Mouse (Mus musculus): ENCODE data around the gene Tmppe. TPM values are rescaled to one million over a fixed set of nuclear protein-coding genes. Genes with fewer than 3 reads are reported as not detected.
A peak's percentile ranks its signal among the peaks of the same experiment; 100 is the strongest.
"Not testable (repeated sequence)": the region's sequence is repeated elsewhere in the genome, so short reads cannot be mapped to it uniquely, and the experiment has no call there.

Gene Tmppe
- polyA plus RNA-seq, 1 experiment from 2014 or later, result 7.0 TPM

- no peak for ATAC-seq (replicated peaks; ENCODE audit: low FRiP score, low read depth)
- TF ChIP-seq CTCF (IDR thresholded peaks at IDR 0.05; ENCODE audit: low read depth), result no peak
- Histone ChIP-seq H3K9ac (ENCODE audit: low read depth, low read length) (no peak overlapping the region), H3K36me3 (ENCODE audit: insufficient read depth, low read length) (peaks cover 8% of the 10 kb centered on the region; the same call in 1 of the 2 replicates), H3K4me1 (replicated peaks; ENCODE audit: insufficient read depth, low read length) (peaks cover 7% of the 10 kb centered on the region; the same call in 1 of the 2 replicates), H3K27ac (no peak overlapping the region), H3K4me3 (replicated peaks; ENCODE audit: low read depth, low read length) (no peak overlapping the region), H3K9me3 (replicated peaks; ENCODE audit: low read length) (no peaks in the 10 kb centered on the region), H3K27me3 (ENCODE audit: insufficient read depth, low read length) (no peaks in the 10 kb centered on the region), H3K4me2 (ENCODE audit: low read length) (no peak overlapping the region)
- DNase-seq (ENCODE audit: low spot score), result no peak
- 39% methylated on average over 6 of the region's 6 CpGs for WGBS
Observed at GRCm38 (mm10) chr9:114387086-114387485, 13.8 kb upstream of the Tmppe start.

GRCm38 (mm10) chr9:114388288-114388687, 12.6 kb upstream of the Tmppe start:
- Histone ChIP-seq H3K9me3 (replicated peaks; ENCODE audit: low read length) (no peaks in the 10 kb centered on the region), H3K4me3 (replicated peaks; ENCODE audit: low read depth, low read length) (no peak overlapping the region), H3K27me3 (ENCODE audit: insufficient read depth, low read length) (no peaks in the 10 kb centered on the region), H3K27ac (no peak overlapping the region), H3K4me1 (replicated peaks; ENCODE audit: insufficient read depth, low read length) (peaks cover 7% of the 10 kb centered on the region; the same call in 1 of the 2 replicates), H3K4me2 (ENCODE audit: low read length) (0 out of 2 replicates have a peak overlapping the region, but pooled peaks have one; percentile 0), H3K36me3 (ENCODE audit: insufficient read depth, low read length) (peaks cover 6% of the 10 kb centered on the region; the same call in 1 of the 2 replicates), H3K9ac (ENCODE audit: low read depth, low read length) (no peak overlapping the region)
- WGBS, result 81% methylated on average over 8 of the region's 8 CpGs
- no peak for DNase-seq (ENCODE audit: low spot score)
- TF ChIP-seq CTCF (IDR thresholded peaks at IDR 0.05; ENCODE audit: low read depth), result no peak
- no peak for ATAC-seq (replicated peaks; ENCODE audit: low FRiP score, low read depth)

GRCm38 (mm10) chr9:114388701-114389370, 12.1 kb upstream of the Tmppe start:
- Histone ChIP-seq H3K27me3 (ENCODE audit: insufficient read depth, low read length) (no peaks in the 10 kb centered on the region), H3K36me3 (ENCODE audit: insufficient read depth, low read length) (peaks cover 6% of the 10 kb centered on the region; the same call in 1 of the 2 replicates), H3K4me2 (ENCODE audit: low read length) (0 out of 2 replicates have a peak overlapping the region, but pooled peaks have one; percentile 0), H3K4me3 (replicated peaks; ENCODE audit: low read depth, low read length) (no peak overlapping the region), H3K27ac (0 out of 2 replicates have a peak overlapping the region, but pooled peaks have one; percentile 21), H3K4me1 (replicated peaks; ENCODE audit: insufficient read depth, low read length) (peaks cover 7% of the 10 kb centered on the region; the same call in 1 of the 2 replicates), H3K9me3 (replicated peaks; ENCODE audit: low read length) (no peaks in the 10 kb centered on the region), H3K9ac (ENCODE audit: low read depth, low read length) (no peak overlapping the region)
- ATAC-seq (replicated peaks; ENCODE audit: low FRiP score, low read depth) (peak; percentile 14; the same call in 1 of the 2 replicates), DNase-seq (ENCODE audit: low spot score) (no peak)
- TF ChIP-seq CTCF (IDR thresholded peaks at IDR 0.05; ENCODE audit: low read depth), result no peak
- 50% methylated on average over 3 of the region's 3 CpGs for WGBS

GRCm38 (mm10) chr9:114389371-114389904, 11.5 kb upstream of the Tmppe start:
- Histone ChIP-seq H3K36me3 (ENCODE audit: insufficient read depth, low read length) (peaks cover 4% of the 10 kb centered on the region; the same call in 1 of the 2 replicates), H3K9me3 (replicated peaks; ENCODE audit: low read length) (no peaks in the 10 kb centered on the region), H3K4me1 (replicated peaks; ENCODE audit: insufficient read depth, low read length) (peaks cover 7% of the 10 kb centered on the region; the same call in 1 of the 2 replicates), H3K27ac (peak overlapping the region; percentile 92; the same call in 1 of the 2 replicates), H3K4me3 (replicated peaks; ENCODE audit: low read depth, low read length) (peak overlapping the region; percentile 86), H3K4me2 (ENCODE audit: low read length) (peak overlapping the region; percentile 94), H3K9ac (ENCODE audit: low read depth, low read length) (no peak overlapping the region; the same call in 1 of the 2 replicates), H3K27me3 (ENCODE audit: insufficient read depth, low read length) (no peaks in the 10 kb centered on the region)
- 75% methylated on average over 8 of the region's 8 CpGs for WGBS
- TF ChIP-seq CTCF (IDR thresholded peaks at IDR 0.05; ENCODE audit: low read depth), result peak; percentile 61
- DNase-seq (ENCODE audit: low spot score) (peak; percentile 22), ATAC-seq (replicated peaks; ENCODE audit: low FRiP score, low read depth) (peak; percentile 42)

- H3K4me3 ChIP-seq (replicated peaks; ENCODE audit: low read depth, low read length), result peak within 1 kb of the TSS; percentile 86
- peaks cover 7% of the 10 kb centered on the region; the same call in 1 of the 2 replicates for H3K4me1 ChIP-seq (replicated peaks; ENCODE audit: insufficient read depth, low read length)
- TF ChIP-seq CTCF (IDR thresholded peaks at IDR 0.05; ENCODE audit: low read depth), result no peak
- peak within 1 kb of the TSS; percentile 94 for H3K4me2 ChIP-seq (ENCODE audit: low read length)
- H3K36me3 ChIP-seq (ENCODE audit: insufficient read depth, low read length), result no peaks in the 10 kb centered on the region
- WGBS, result 1% methylated on average over 92 of the region's 96 CpGs
- peak; percentile 77 for ATAC-seq (replicated peaks; ENCODE audit: low FRiP score, low read depth)
- peak within 1 kb of the TSS; percentile 92 for H3K27ac ChIP-seq
- no peaks in the 10 kb centered on the region for H3K27me3 ChIP-seq (ENCODE audit: insufficient read depth, low read length)
- peak; percentile 82 for DNase-seq (ENCODE audit: low spot score)
- H3K9me3 ChIP-seq (replicated peaks; ENCODE audit: low read length), result no peaks in the 10 kb centered on the region
- peak within 1 kb of the TSS; percentile 84 for H3K9ac ChIP-seq (ENCODE audit: low read depth, low read length)
Observed at GRCm38 (mm10) chr9:114389905-114390748, 10.8 kb upstream of the Tmppe start, which contains the start of gene Crtap. Crtap (minus strand) TSS chr9:114390675.

- DNase-seq (ENCODE audit: low spot score) (no peak), ATAC-seq (replicated peaks; ENCODE audit: low FRiP score, low read depth) (no peak)
- H3K4me3 ChIP-seq (replicated peaks; ENCODE audit: low read depth, low read length), result peak overlapping the region; percentile 86
- peaks cover 7% of the 10 kb centered on the region; the same call in 1 of the 2 replicates for H3K4me1 ChIP-seq (replicated peaks; ENCODE audit: insufficient read depth, low read length)
- no peaks in the 10 kb centered on the region for H3K36me3 ChIP-seq (ENCODE audit: insufficient read depth, low read length)
- H3K27me3 ChIP-seq (ENCODE audit: insufficient read depth, low read length), result no peaks in the 10 kb centered on the region
- peak overlapping the region; percentile 84 for H3K9ac ChIP-seq (ENCODE audit: low read depth, low read length)
- H3K4me2 ChIP-seq (ENCODE audit: low read length), result peak overlapping the region; percentile 94
- H3K9me3 ChIP-seq (replicated peaks; ENCODE audit: low read length), result no peaks in the 10 kb centered on the region
- no peak for TF ChIP-seq CTCF (IDR thresholded peaks at IDR 0.05; ENCODE audit: low read depth)
- H3K27ac ChIP-seq, result peak overlapping the region; percentile 92
- under 1% methylated on average over 10 of the region's 10 CpGs for WGBS
Observed at GRCm38 (mm10) chr9:114390749-114391075, 10.2 kb upstream of the Tmppe start.

GRCm38 (mm10) chr9:114394136-114394535, 6.8 kb upstream of the Tmppe start:
- not testable (repeated sequence) for DNase-seq (ENCODE audit: low spot score); H3K4me2 ChIP-seq (ENCODE audit: low read length); H3K9me3 ChIP-seq (replicated peaks; ENCODE audit: low read length); ATAC-seq (replicated peaks; ENCODE audit: low FRiP score, low read depth); H3K4me3 ChIP-seq (replicated peaks; ENCODE audit: low read depth, low read length); H3K36me3 ChIP-seq (ENCODE audit: insufficient read depth, low read length); H3K9ac ChIP-seq (ENCODE audit: low read depth, low read length); H3K27me3 ChIP-seq (ENCODE audit: insufficient read depth, low read length); H3K27ac ChIP-seq; H3K4me1 ChIP-seq (replicated peaks; ENCODE audit: insufficient read depth, low read length)
- 60% methylated on average over 6 of the region's 6 CpGs for WGBS

Data from kidney, postnatal 0 days (tissue).